Mouse (Mus musculus) intestine, embryonic 16.5 days (tissue): Measurements from ENCODE around the gene Hoxa13. TPM values are rescaled to one million over a fixed set of nuclear protein-coding genes. Genes with fewer than 3 reads are reported as not detected.

Source experiments
- ATAC-seq: fragments of 200-750 bp; cut with Nextera tagmentation; 2 replicates; pipeline ENCODE4 v1.8.0; 2017; ENCODE audit warnings: moderate TSS enrichment, moderate library complexity
- H3K27ac ChIP-seq: fragments of 300-500 bp; sonication (generic); 2 replicates; pipeline ENCODE4 v1.5.1; 2014; ENCODE audit warnings: mild to moderate bottlenecking, low read length
- H3K27me3 ChIP-seq: fragments of 300-500 bp; sonication (generic); replicated peaks from 2 replicates; pipeline ENCODE4 v1.6.1; 2014; ENCODE audit warnings: low read length, control low read depth, mixed read lengths; ENCODE audit not compliant: control insufficient read depth, insufficient read depth
- H3K36me3 ChIP-seq: fragments of 300-500 bp; sonication (generic); 2 replicates; pipeline ENCODE4 v1.6.1; 2014; ENCODE audit warnings: low read length, control low read depth; ENCODE audit not compliant: control insufficient read depth, insufficient read depth
- H3K4me1 ChIP-seq: fragments of 300-500 bp; sonication (generic); 2 replicates; pipeline ENCODE4 v1.6.1; 2014; ENCODE audit warnings: low read length, control low read depth, mixed read lengths; ENCODE audit not compliant: control insufficient read depth, insufficient read depth
- H3K4me2 ChIP-seq: fragments of 300-500 bp; sonication (generic); 2 replicates; pipeline ENCODE4 v1.6.1; 2014; ENCODE audit warnings: low read depth, low read length, control low read depth
- H3K4me3 ChIP-seq: fragments of 300-500 bp; sonication (generic); 2 replicates; pipeline ENCODE4 v1.5.1; 2014; ENCODE audit warnings: mild to moderate bottlenecking, low read length
- H3K9ac ChIP-seq: fragments of 300-500 bp; sonication (generic); 2 replicates; pipeline ENCODE4 v1.6.1; 2014; ENCODE audit warnings: low read depth, low read length
- H3K9me3 ChIP-seq: fragments of 300-500 bp; sonication (generic); 2 replicates; pipeline ENCODE4 v1.6.1; 2016; ENCODE audit warnings: low read length, control low read depth; ENCODE audit not compliant: control insufficient read depth
- WGBS: fragments of 180-500 bp; shearing (Covaris S2); extraction: QIAGEN DNeasy Blood & Tissue Kit; methylation state at CpG from one replicate; pipeline ENCODE4 v1.1.7; 2014; 5-methylcytosine and 5-hydroxymethylcytosine counted together
- polyA plus RNA-seq: library from polyadenylated mRNA; unstranded; fragments of >200 nt; fragmentation: Nextera tagmentation; extraction: Ambion mirVana; gene quantifications from 2 replicates; pipeline ENCODE4 v1.2.1, GENCODE M21; 2015

The Hoxa13 gene
- 0.24 and 0.45 TPM in 2 replicates for polyA plus RNA-seq

- WGBS = under 1% methylated on average over 47 of the region's 72 CpGs
- Histone ChIP-seq H3K27me3 (peaks cover 72% of the 10 kb centered on the region), H3K4me2 (peak within 1 kb of the TSS; percentile 72), H3K36me3 (no peaks in the 10 kb centered on the region), H3K4me3 (peak within 1 kb of the TSS; percentile 47), H3K9me3 (no peaks in the 10 kb centered on the region), H3K27ac (no peak within 1 kb of the TSS), H3K9ac (peak within 1 kb of the TSS; percentile 43; the same call in 1 of the 2 replicates), H3K4me1 (peaks cover 11% of the 10 kb centered on the region)
- peak; percentile 71 for ATAC-seq
Observed at GRCm38 (mm10) chr6:52260654-52261575, at the start of gene Hoxa13. TSS of gene Hoxa13 (minus strand) at chr6:52260880.

DNA sequence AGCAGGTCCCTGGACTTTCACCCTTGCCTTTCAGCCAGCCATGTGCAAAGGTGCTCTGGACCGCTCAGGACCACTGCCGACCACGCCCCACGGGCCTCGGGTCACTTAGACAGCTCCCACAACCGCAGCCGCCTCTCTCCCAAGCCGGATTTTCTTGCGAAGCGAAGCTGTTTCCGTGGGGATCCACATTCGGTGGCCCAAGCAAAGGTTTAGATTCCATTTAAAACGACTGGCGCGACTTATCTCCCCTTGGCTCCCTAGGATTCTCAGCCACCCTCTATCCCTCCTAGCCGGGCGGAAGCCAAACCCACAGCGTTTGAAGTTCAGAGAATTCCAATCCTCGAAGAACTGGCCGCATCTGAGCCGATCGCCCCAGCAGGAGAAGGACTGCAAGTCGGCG is 49.7 kb upstream of the Hoxa13 start:
- no peak overlapping the region for H3K9ac ChIP-seq
- 0 out of 2 replicates have a peak overlapping the region, but pooled peaks have one; percentile 6 for H3K4me3 ChIP-seq
- peak overlapping the region; percentile 20; the same call in 1 of the 2 replicates for H3K4me2 ChIP-seq
- peaks cover 90% of the 10 kb centered on the region for H3K27me3 ChIP-seq
- H3K9me3 ChIP-seq = no peaks in the 10 kb centered on the region
- no peaks in the 10 kb centered on the region for H3K36me3 ChIP-seq
- peaks cover 17% of the 10 kb centered on the region for H3K4me1 ChIP-seq
- no peak for ATAC-seq
- H3K27ac ChIP-seq = no peak overlapping the region
- WGBS = 2% methylated on average over 24 of the region's 24 CpGs

GRCm38 (mm10) chr6:52309766-52310165 is 49.1 kb upstream of the Hoxa13 start:
- Histone ChIP-seq H3K9ac (no peak overlapping the region), H3K27ac (no peak overlapping the region), H3K4me3 (no peak overlapping the region), H3K4me2 (no peak overlapping the region), H3K27me3 (peaks cover 84% of the 10 kb centered on the region), H3K9me3 (no peaks in the 10 kb centered on the region), H3K4me1 (peaks cover 17% of the 10 kb centered on the region), H3K36me3 (no peaks in the 10 kb centered on the region)
- WGBS = 46% methylated on average over 10 of the region's 10 CpGs
- no peak for ATAC-seq

GRCm38 (mm10) chr6:52305877-52306389 is 45.3 kb upstream of the Hoxa13 start:
- H3K27ac ChIP-seq = no peak overlapping the region
- H3K9ac ChIP-seq = peak overlapping the region; percentile 57
- no peaks in the 10 kb centered on the region for H3K9me3 ChIP-seq
- H3K4me3 ChIP-seq = peak overlapping the region; percentile 56
- peaks cover 54% of the 10 kb centered on the region for H3K27me3 ChIP-seq
- H3K36me3 ChIP-seq = no peaks in the 10 kb centered on the region
- peaks cover 10% of the 10 kb centered on the region for H3K4me1 ChIP-seq
- peak; percentile 75 for ATAC-seq
- H3K4me2 ChIP-seq = peak overlapping the region; percentile 83
- WGBS = under 1% methylated on average over 30 of the region's 30 CpGs

GRCm38 (mm10) chr6:52303426-52303825 is 42.7 kb upstream of the Hoxa13 start:
- WGBS = 58% methylated on average over 3 of the region's 3 CpGs
- Histone ChIP-seq H3K9ac (no peak overlapping the region), H3K4me3 (no peak overlapping the region), H3K4me1 (peaks cover 5% of the 10 kb centered on the region; the same call in 1 of the 2 replicates), H3K4me2 (no peak overlapping the region), H3K9me3 (no peaks in the 10 kb centered on the region), H3K36me3 (no peaks in the 10 kb centered on the region), H3K27ac (no peak overlapping the region), H3K27me3 (peaks cover 29% of the 10 kb centered on the region)
- no peak for ATAC-seq

DNA sequence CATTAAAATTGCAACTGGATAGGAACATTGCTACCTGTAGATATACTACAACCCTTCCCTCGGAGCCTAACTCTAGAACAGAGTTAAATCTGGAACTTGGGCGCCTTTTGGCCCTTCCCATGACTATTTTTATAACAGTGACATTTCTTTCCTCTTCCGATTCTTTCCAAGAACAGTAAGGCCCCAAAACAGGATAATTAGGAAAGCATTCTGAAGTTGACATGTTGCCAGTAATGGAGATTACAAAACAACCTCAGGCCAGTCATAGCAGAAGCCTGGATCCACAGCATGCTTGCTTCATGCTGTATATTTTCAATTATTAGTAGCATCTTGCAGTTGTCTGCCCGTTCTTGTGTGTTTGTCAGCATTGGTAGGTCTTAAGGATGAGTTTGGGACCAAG is 40.1 kb upstream of the Hoxa13 start:
- Histone ChIP-seq H3K4me3 (no peak overlapping the region), H3K9me3 (no peaks in the 10 kb centered on the region), H3K27ac (no peak overlapping the region), H3K36me3 (no peaks in the 10 kb centered on the region), H3K9ac (no peak overlapping the region), H3K27me3 (peaks cover 15% of the 10 kb centered on the region; the same call in 1 of the 2 replicates), H3K4me1 (peaks cover 3% of the 10 kb centered on the region; the same call in 1 of the 2 replicates), H3K4me2 (no peak overlapping the region)
- WGBS = 80% methylated on average over 4 of the region's 4 CpGs
- ATAC-seq = no peak

GRCm38 (mm10) chr6:52298511-52298910 is 37.8 kb upstream of the Hoxa13 start:
- no peak overlapping the region for H3K27ac ChIP-seq
- H3K36me3 ChIP-seq = no peaks in the 10 kb centered on the region
- no peaks in the 10 kb centered on the region for H3K9me3 ChIP-seq
- no peak for ATAC-seq
- peaks cover 14% of the 10 kb centered on the region for H3K27me3 ChIP-seq
- no peak overlapping the region for H3K9ac ChIP-seq
- H3K4me2 ChIP-seq = no peak overlapping the region
- H3K4me1 ChIP-seq = no peaks in the 10 kb centered on the region
- no peak overlapping the region for H3K4me3 ChIP-seq
- 69% methylated on average over 4 of the region's 4 CpGs for WGBS

DNA sequence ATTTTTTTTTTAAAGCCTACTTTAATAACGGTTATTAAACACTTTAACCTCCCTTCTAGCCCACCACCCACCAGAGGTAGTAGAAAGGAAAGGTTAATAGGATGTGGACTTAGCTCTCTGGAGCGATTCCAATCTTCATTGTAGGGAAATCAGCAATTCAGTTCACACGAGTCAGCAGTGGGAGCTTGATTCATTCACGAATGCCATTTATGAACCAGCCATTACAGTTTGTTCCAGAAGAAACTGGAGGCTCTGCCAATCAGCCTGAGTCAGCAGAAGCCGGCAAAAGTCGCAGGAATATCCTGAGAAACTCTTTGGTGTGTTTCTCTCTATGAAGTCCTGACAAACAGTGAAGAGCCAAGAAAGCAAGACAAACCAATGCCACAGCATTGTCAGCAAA is 33.9 kb upstream of the Hoxa13 start:
- H3K36me3 ChIP-seq = no peaks in the 10 kb centered on the region

DNA sequence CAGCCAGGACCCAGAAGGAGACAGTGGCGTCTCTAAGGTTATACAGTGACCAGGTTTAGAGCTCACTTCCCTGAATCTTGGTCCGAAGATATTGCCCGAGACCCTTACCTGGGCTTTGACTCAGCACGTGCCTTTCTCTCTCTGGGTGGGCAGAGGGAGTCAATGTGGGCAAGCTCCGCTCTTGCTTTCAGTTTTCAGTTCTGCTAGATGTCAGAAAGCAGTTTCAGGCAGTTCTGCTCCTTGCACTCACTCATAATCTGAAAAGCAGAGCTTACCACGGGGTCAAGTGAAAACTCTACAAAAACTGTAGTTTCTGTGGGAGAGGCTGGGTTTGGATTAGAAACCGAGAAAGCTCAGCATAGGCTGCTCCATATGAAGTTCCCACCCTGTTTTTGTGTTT is 31.6 kb upstream of the Hoxa13 start:
- Histone ChIP-seq H3K4me2 (no peak overlapping the region), H3K36me3 (no peaks in the 10 kb centered on the region), H3K4me3 (no peak overlapping the region), H3K27me3 (peaks cover 51% of the 10 kb centered on the region), H3K9ac (no peak overlapping the region), H3K27ac (no peak overlapping the region), H3K4me1 (peaks cover 7% of the 10 kb centered on the region), H3K9me3 (no peaks in the 10 kb centered on the region)
- WGBS = 74% methylated on average over 7 of the region's 7 CpGs
- no peak for ATAC-seq

More for the DNA sequence above, 33.9 kb upstream of the Hoxa13 start:
- no peak overlapping the region for H3K4me3 ChIP-seq
- peaks cover 48% of the 10 kb centered on the region for H3K27me3 ChIP-seq
- H3K9ac ChIP-seq = no peak overlapping the region
- WGBS = 76% methylated on average over 6 of the region's 6 CpGs
- H3K9me3 ChIP-seq = no peaks in the 10 kb centered on the region
- no peak overlapping the region for H3K27ac ChIP-seq
- H3K4me2 ChIP-seq = no peak overlapping the region
- ATAC-seq = no peak
- peaks cover 7% of the 10 kb centered on the region for H3K4me1 ChIP-seq
